Mouse (Mus musculus): ENCODE data around the gene Dad1. TPM values are rescaled to one million over a fixed set of nuclear protein-coding genes. Genes with fewer than 3 reads are reported as not detected.
A peak's percentile ranks its signal among the peaks of the same experiment; 100 is the strongest.
"Not testable (repeated sequence)": the region's sequence is repeated elsewhere in the genome, so short reads cannot be mapped to it uniquely, and the experiment has no call there.

The Dad1 gene
- polyA plus RNA-seq, 1 experiment from 2014 or later, result 382 TPM

DNA sequence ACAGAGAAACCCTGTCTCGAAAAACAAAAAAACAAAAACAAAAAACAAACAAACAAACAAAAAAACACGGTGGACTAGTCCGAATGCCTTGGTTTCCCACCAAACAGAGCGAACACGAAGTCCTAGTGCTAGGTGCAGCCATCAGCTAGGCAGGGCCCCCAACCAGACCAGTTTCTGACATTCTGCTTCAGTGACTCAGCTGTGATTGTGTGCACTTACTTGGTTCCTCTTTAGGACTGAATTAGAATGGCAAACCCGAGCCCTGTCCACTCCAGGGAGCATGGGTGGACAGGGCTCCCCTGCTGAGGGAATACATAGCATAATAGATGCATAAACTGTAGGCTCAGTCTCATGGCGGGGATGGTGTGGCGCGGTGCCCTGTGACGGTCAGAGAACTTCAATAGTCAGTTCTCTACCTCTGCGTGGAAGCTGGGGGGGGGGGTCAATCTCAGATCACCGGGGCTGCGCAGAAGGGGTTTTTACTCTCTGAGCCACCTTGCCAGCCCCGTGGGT lies 23.2 kb downstream of the Dad1 start:
- Histone ChIP-seq H3K9ac (no peak overlapping the region), H3K27ac (ENCODE audit: low read depth) (no peak overlapping the region), H3K4me1 (ENCODE audit: insufficient read depth) (peaks cover 27% of the 10 kb centered on the region), H3K9me3 (ENCODE audit: low read depth, low read length) (no peaks in the 10 kb centered on the region), H3K4me3 (ENCODE audit: low read depth, low read length) (no peak overlapping the region), H3K4me2 (no peak overlapping the region), H3K27me3 (ENCODE audit: insufficient read depth, low read length) (no peaks in the 10 kb centered on the region), H3K36me3 (ENCODE audit: insufficient read depth) (peaks cover 15% of the 10 kb centered on the region)
- 67% methylated on average over 14 of the region's 14 CpGs for WGBS
- no peak for ATAC-seq (ENCODE audit: insufficient read depth)
- no peak for DNase-seq
- no peak for TF ChIP-seq CTCF (IDR thresholded peaks at IDR 0.05; ENCODE audit: low read depth)

GRCm38 (mm10) chr14:54229849-54230248 lies 24.1 kb downstream of the Dad1 start:
- not testable (repeated sequence) for H3K27me3 ChIP-seq (ENCODE audit: insufficient read depth, low read length); DNase-seq; H3K4me3 ChIP-seq (ENCODE audit: low read depth, low read length); H3K4me2 ChIP-seq; H3K27ac ChIP-seq (ENCODE audit: low read depth); ATAC-seq (ENCODE audit: insufficient read depth); H3K9ac ChIP-seq; H3K9me3 ChIP-seq (ENCODE audit: low read depth, low read length); H3K36me3 ChIP-seq (ENCODE audit: insufficient read depth)
- WGBS, result 83% methylated on average over 3 of the region's 4 CpGs
- H3K4me1 ChIP-seq (ENCODE audit: insufficient read depth), result peaks cover 31% of the 10 kb centered on the region

DNA sequence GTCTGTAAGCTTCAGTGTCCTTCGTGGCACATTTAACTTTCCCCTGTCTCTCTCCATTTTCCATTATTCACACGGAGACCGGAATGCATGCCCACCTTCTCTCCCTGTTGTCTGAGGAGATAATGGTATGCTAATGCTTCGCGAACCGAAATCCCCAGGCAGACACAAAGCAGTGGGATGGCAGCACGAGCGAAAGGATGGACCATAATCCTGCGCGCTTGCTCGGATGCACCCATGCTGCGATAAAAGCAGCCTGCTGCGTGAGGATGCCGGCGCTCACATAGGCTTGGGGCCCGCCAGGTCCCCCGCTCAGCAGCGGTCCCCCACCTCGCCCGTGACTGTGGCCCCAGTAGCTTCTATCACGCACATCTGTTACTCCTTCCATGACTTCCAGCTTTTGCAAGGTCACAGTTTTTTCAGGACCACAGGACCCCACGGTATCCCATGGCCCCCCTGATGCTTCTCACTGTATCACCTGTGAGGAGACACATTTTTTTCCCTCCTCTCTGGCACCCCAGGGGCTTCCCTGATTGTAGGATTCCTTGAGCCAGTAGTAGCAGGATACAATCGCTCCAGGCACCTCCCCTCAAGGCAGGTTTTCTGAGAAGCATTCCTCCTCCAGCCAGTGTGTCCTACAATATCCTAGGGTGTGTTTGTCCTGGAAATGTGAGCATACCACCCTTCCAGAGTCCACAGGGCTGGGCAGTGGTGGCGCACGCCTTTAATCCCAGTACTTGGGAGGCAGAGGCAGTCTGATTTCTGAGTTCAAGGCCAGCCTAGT lies 24.8 kb downstream of the Dad1 start:
- 20% methylated on average over 25 of the region's 25 CpGs for WGBS
- Histone ChIP-seq H3K4me3 (ENCODE audit: low read depth, low read length) (no peak overlapping the region; the same call in 1 of the 2 replicates), H3K36me3 (ENCODE audit: insufficient read depth) (0 out of 2 replicates have a peak, but pooled peaks cover under 1% of the 10 kb centered on the region), H3K4me2 (peak overlapping the region; percentile 36; the same call in 1 of the 2 replicates), H3K27ac (ENCODE audit: low read depth) (no peak overlapping the region), H3K4me1 (ENCODE audit: insufficient read depth) (peaks cover 28% of the 10 kb centered on the region), H3K9me3 (ENCODE audit: low read depth, low read length) (no peaks in the 10 kb centered on the region), H3K27me3 (ENCODE audit: insufficient read depth, low read length) (no peaks in the 10 kb centered on the region), H3K9ac (no peak overlapping the region)
- ATAC-seq (ENCODE audit: insufficient read depth) (no peak), DNase-seq (no peak)
- TF ChIP-seq CTCF (IDR thresholded peaks at IDR 0.05; ENCODE audit: low read depth), result no peak

- no peak for ATAC-seq (ENCODE audit: insufficient read depth)
- Histone ChIP-seq H3K27me3 (ENCODE audit: insufficient read depth, low read length) (no peaks in the 10 kb centered on the region), H3K27ac (ENCODE audit: low read depth) (no peak overlapping the region), H3K9ac (no peak overlapping the region), H3K36me3 (ENCODE audit: insufficient read depth) (no peaks in the 10 kb centered on the region), H3K4me2 (peak overlapping the region; percentile 57), H3K4me1 (ENCODE audit: insufficient read depth) (peaks cover 26% of the 10 kb centered on the region), H3K9me3 (ENCODE audit: low read depth, low read length) (no peaks in the 10 kb centered on the region), H3K4me3 (ENCODE audit: low read depth, low read length) (0 out of 2 replicates have a peak overlapping the region, but pooled peaks have one; percentile 18)
- 19% methylated on average over 7 of the region's 7 CpGs for WGBS
- TF ChIP-seq CTCF (IDR thresholded peaks at IDR 0.05; ENCODE audit: low read depth), result no peak
- no peak for DNase-seq
Observed at GRCm38 (mm10) chr14:54228501-54228900, 25.4 kb downstream of the Dad1 start.

DNA sequence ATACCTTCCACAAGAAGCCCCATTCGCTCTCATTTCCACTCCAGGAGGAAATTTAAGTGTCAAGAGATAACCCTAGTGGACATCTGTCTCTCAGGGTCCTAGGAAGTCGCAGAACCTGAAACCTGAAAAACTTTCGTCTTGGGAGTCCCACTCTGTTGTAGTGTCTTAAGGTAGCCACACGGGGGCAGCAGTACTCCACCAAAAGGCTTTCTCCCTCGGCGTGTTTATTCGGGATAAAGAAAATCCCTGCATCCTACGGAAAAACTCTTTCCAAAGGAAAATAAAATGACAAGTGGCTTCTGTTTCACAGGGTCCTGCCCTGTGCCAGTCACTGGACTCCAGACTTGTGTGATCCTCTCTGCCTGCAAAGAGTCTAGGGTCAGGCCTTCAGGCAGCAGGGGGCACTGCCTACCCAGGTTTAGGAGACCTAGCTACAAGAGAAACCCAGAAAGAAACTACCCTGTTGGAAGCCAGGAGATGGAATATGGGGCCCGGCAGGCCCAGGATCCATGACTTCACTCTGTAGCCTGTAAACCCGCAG lies 25.9 kb downstream of the Dad1 start:
- peak; percentile 90 for DNase-seq
- ATAC-seq (ENCODE audit: insufficient read depth), result peak; percentile 47; the same call in 1 of the 2 replicates
- peak overlapping the region; percentile 68 for H3K27ac ChIP-seq (ENCODE audit: low read depth)
- H3K9me3 ChIP-seq (ENCODE audit: low read depth, low read length), result no peaks in the 10 kb centered on the region
- H3K9ac ChIP-seq, result no peak overlapping the region; the same call in 1 of the 2 replicates
- peak; percentile 90 for TF ChIP-seq CTCF (IDR thresholded peaks at IDR 0.05; ENCODE audit: low read depth)
- H3K36me3 ChIP-seq (ENCODE audit: insufficient read depth), result no peaks in the 10 kb centered on the region
- peak overlapping the region; percentile 18; the same call in 1 of the 2 replicates for H3K4me3 ChIP-seq (ENCODE audit: low read depth, low read length)
- H3K27me3 ChIP-seq (ENCODE audit: insufficient read depth, low read length), result no peaks in the 10 kb centered on the region
- WGBS, result 2% methylated on average over 10 of the region's 10 CpGs
- peak overlapping the region; percentile 57 for H3K4me2 ChIP-seq
- peaks cover 25% of the 10 kb centered on the region for H3K4me1 ChIP-seq (ENCODE audit: insufficient read depth)

- Histone ChIP-seq H3K27ac (ENCODE audit: low read depth) (peak overlapping the region; percentile 68), H3K9me3 (ENCODE audit: low read depth, low read length) (no peaks in the 10 kb centered on the region), H3K9ac (no peak overlapping the region; the same call in 1 of the 2 replicates), H3K36me3 (ENCODE audit: insufficient read depth) (no peaks in the 10 kb centered on the region), H3K4me1 (ENCODE audit: insufficient read depth) (peaks cover 23% of the 10 kb centered on the region), H3K4me3 (ENCODE audit: low read depth, low read length) (no peak overlapping the region), H3K4me2 (peak overlapping the region; percentile 57), H3K27me3 (ENCODE audit: insufficient read depth, low read length) (no peaks in the 10 kb centered on the region)
- WGBS, result 13% methylated on average over 16 of the region's 16 CpGs
- ATAC-seq (ENCODE audit: insufficient read depth) (peak; percentile 56), DNase-seq (peak; percentile 78)
- no peak for TF ChIP-seq CTCF (IDR thresholded peaks at IDR 0.05; ENCODE audit: low read depth)
Observed at GRCm38 (mm10) chr14:54226911-54227811, 26.7 kb downstream of the Dad1 start.
